ENCODE assay signal across 10 mouse cellular contexts in genomic region chr2:163285335-163285734, GRCm38 (mm10).
DNase-seq lines count a peak whose midpoint lies in the region; ATAC-seq lines count a peak whose summit lies in the region.
"Had no signal": no experiment of that assay in that cellular context is flagged by ENCODE, and none has a peak within 500 bp of the region (broad histone marks: within the 10 kb centered on the region; RNA-seq: fewer than 3 reads in every experiment).

No protein-coding gene starts in this region.

- no peaks in the 10 kb centered on the region for H3K36me3 ChIP-seq in heart, embryonic 15.5 days
- H3K36me3 ChIP-seq in liver, embryonic 11.5 days (ENCODE audit: control insufficient read depth, insufficient read depth, low read length), result no peaks in the 10 kb centered on the region
- no peaks in the 10 kb centered on the region for H3K36me3 ChIP-seq in intestine, embryonic 15.5 days
- no peaks in the 10 kb centered on the region for H3K36me3 ChIP-seq in midbrain, embryonic 15.5 days (replicated peaks)

- H3K27ac ChIP-seq in heart, embryonic 15.5 days, result peak overlapping the region; percentile 40
- H3K27ac ChIP-seq in liver, embryonic 11.5 days (ENCODE audit: low read depth, low read length), result no peak overlapping the region
- H3K27ac ChIP-seq in intestine, embryonic 15.5 days, result peak overlapping the region; percentile 66
- peak overlapping the region; percentile 72 for H3K27ac ChIP-seq in midbrain, embryonic 15.5 days

- no peaks in the 10 kb centered on the region for H3K9me3 ChIP-seq in heart, embryonic 15.5 days (replicated peaks)
- H3K9me3 ChIP-seq in liver, embryonic 11.5 days (ENCODE audit: control insufficient read depth, low read length), result no peaks in the 10 kb centered on the region
- no peaks in the 10 kb centered on the region for H3K9me3 ChIP-seq in intestine, embryonic 15.5 days
- H3K9me3 ChIP-seq in midbrain, embryonic 15.5 days, result no peaks in the 10 kb centered on the region

- H3K27me3 ChIP-seq in heart, embryonic 15.5 days, result peaks cover 10% of the 10 kb centered on the region
- H3K27me3 ChIP-seq in liver, embryonic 11.5 days (replicated peaks; ENCODE audit: control insufficient read depth, insufficient read depth, low read length), result peaks cover 15% of the 10 kb centered on the region
- H3K27me3 ChIP-seq in intestine, embryonic 15.5 days (replicated peaks), result peaks cover 4% of the 10 kb centered on the region; the same call in 1 of the 2 replicates
- no peaks in the 10 kb centered on the region for H3K27me3 ChIP-seq in midbrain, embryonic 15.5 days (replicated peaks)

- H3K9ac ChIP-seq in heart, embryonic 15.5 days, result no peak overlapping the region
- H3K9ac ChIP-seq in liver, embryonic 11.5 days (ENCODE audit: low read depth, low read length), result no peak overlapping the region
- H3K9ac ChIP-seq in intestine, embryonic 15.5 days, result no peak overlapping the region
- H3K9ac ChIP-seq in midbrain, embryonic 15.5 days, result no peak overlapping the region

- peaks cover 21% of the 10 kb centered on the region for H3K4me1 ChIP-seq in heart, embryonic 15.5 days (replicated peaks)
- H3K4me1 ChIP-seq in liver, embryonic 11.5 days (replicated peaks; ENCODE audit: control insufficient read depth, insufficient read depth, low read length), result no peaks in the 10 kb centered on the region
- peaks cover 22% of the 10 kb centered on the region for H3K4me1 ChIP-seq in intestine, embryonic 15.5 days (replicated peaks)
- H3K4me1 ChIP-seq in midbrain, embryonic 15.5 days, result peaks cover 36% of the 10 kb centered on the region

- no peak for DNase-seq in heart, adult 18-20 months
- DNase-seq in liver, embryonic 11.5 days (ENCODE audit: low spot score), result no peak
- no peak for DNase-seq in liver
- DNase-seq in embryo, embryonic 11 days, result no peak
- DNase-seq in spleen, postnatal 14 days (ENCODE audit: low spot score in 2 of 2), result no peak
- DNase-seq: layer of hippocampus, postnatal 36 days; right cerebral cortex, postnatal 25 days had no signal

- peak overlapping the region; percentile 29 for H3K4me3 ChIP-seq in heart, embryonic 15.5 days
- H3K4me3 ChIP-seq in liver, embryonic 11.5 days (ENCODE audit: low read depth, low read length), result no peak overlapping the region
- no peak overlapping the region for H3K4me3 ChIP-seq in intestine, embryonic 15.5 days (replicated peaks)
- H3K4me3 ChIP-seq in midbrain, embryonic 15.5 days, result no peak overlapping the region

- no peak for ATAC-seq in heart, embryonic 15.5 days (replicated peaks; ENCODE audit: insufficient number of reproducible peaks, insufficient read depth, low FRiP score, low read depth)
- ATAC-seq in liver, embryonic 11.5 days (replicated peaks; ENCODE audit: low FRiP score), result no peak
- peak; percentile 62 for ATAC-seq in intestine, embryonic 15.5 days
- no peak for ATAC-seq in midbrain, embryonic 15.5 days (replicated peaks)

- WGBS in heart, embryonic 15.5 days, result 12% methylated on average over 9 of the region's 9 CpGs
- 26% methylated on average over 9 of the region's 9 CpGs for WGBS in liver, embryonic 11.5 days
- 19% methylated on average over 9 of the region's 9 CpGs for WGBS in intestine, embryonic 15.5 days
- WGBS in midbrain, embryonic 15.5 days, result 57% methylated on average over 9 of the region's 9 CpGs

- peak overlapping the region; percentile 50 for H3K4me2 ChIP-seq in heart, embryonic 15.5 days
- H3K4me2 ChIP-seq in liver, embryonic 11.5 days, result peak overlapping the region; percentile 13; the same call in 1 of the 2 replicates
- peak overlapping the region; percentile 48 for H3K4me2 ChIP-seq in intestine, embryonic 15.5 days (replicated peaks)
- H3K4me2 ChIP-seq in midbrain, embryonic 15.5 days, result peak overlapping the region; percentile 17; the same call in 1 of the 2 replicates
